Mouse (Mus musculus) brain, embryonic 14.5 days (tissue): ENCODE results near the gene Flg2.

ENCODE experiments used
- CTCF ChIP-seq: fragments of 200-500 bp; IDR thresholded peaks from 2 replicates; pipeline ENCODE4 v1.5.1; 2012; ENCODE audit warnings: inconsistent platforms, mild to moderate bottlenecking, moderate library complexity, borderline replicate concordance; ENCODE audit not compliant: insufficient read depth, insufficient read length; ENCODE audit errors: extremely low read depth
- POLR2A ChIP-seq: fragments of 200-500 bp; IDR thresholded peaks from 2 replicates; pipeline ENCODE4 v1.6.1; 2012; ENCODE audit warnings: mild to moderate bottlenecking, inconsistent platforms, borderline replicate concordance; ENCODE audit not compliant: poor library complexity, insufficient read depth, insufficient read length, severe bottlenecking; ENCODE audit errors: extremely low read depth

DNA sequence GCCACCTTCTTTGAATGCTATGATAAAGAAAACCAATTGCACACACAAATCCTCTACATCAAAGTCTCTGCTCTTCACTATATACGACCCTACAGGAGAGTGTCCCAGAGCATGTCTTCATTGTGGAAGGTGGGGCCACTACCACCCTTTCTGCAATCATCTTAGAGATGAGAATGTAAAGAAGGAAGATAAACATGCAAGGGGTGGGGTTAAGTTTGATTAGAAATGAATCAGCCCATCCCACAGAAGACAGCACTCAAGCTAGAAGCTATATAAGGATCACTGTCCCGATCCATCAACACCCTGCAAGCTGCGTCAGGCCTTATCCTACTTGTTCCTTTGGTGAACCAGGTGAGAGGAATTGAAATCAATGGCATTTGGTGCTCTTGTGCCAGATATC, at the start of gene Flg2:
- TF ChIP-seq CTCF (no peak), POLR2A (no peak)
